Mouse (Mus musculus) spleen, postnatal 36 days (tissue): Measurements from ENCODE around the gene Pdxdc1.

ENCODE experiments used
- DNase-seq, 2 experiments: peaks; one replicate each; pipeline ENCODE4 v3.0.0; 2022; ENCODE audit warnings: low spot score in 2 of 2, mixed read lengths in 1 of 2

Gene Pdxdc1

GRCm38 (mm10) chr16:13883094-13883774 lies 19.7 kb downstream of the Pdxdc1 start:
- DNase-seq = no peak

DNA sequence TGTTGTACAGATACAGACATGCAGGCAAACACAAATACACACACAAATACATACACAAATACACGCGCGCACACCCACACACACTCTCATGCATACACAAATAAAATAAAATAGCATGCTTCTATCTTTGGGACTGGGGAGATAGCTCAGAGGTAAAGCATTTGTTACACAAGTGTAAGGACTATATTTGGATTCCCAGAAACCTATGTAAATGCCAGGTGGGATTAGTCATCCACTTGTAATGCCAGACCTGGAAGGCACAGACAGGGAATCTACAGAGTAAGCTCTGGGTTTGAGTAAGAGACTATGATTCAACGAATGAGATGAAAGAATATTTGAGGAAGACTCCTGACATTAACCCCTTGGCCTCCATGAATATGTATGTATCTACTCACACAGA lies 27.4 kb downstream of the Pdxdc1 start:
- no peak for DNase-seq

GRCm38 (mm10) chr16:13867910-13868514 lies 34.9 kb downstream of the Pdxdc1 start:
- no peak for DNase-seq

GRCm38 (mm10) chr16:13867406-13867805 lies 35.5 kb downstream of the Pdxdc1 start:
- DNase-seq = peak in 1 of 2 experiments; percentile 7

GRCm38 (mm10) chr16:13866616-13867015 lies 36.3 kb downstream of the Pdxdc1 start:
- DNase-seq = no peak

- no peak for DNase-seq
Observed at GRCm38 (mm10) chr16:13866076-13866475, 36.9 kb downstream of the Pdxdc1 start.

DNA sequence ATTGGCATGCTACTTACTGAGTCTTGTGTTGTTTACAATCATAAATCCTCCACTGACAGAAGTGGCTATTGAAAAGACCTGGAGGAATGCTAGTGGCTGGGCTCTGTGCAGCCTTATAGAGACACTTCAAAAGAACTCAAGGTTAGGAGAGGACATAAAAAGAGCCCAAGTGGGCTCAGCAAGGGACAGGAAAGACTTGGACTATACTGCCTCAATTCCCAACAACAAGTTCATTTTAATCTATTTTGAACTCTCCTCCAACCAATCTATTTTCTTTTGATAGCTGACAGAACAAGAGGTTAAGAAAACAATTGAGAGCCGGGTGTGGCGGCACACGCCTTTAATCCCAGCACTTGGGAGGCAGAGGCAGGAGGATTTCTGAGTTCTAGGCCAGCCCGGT lies 49.0 kb downstream of the Pdxdc1 start:
- no peak for DNase-seq

DNA sequence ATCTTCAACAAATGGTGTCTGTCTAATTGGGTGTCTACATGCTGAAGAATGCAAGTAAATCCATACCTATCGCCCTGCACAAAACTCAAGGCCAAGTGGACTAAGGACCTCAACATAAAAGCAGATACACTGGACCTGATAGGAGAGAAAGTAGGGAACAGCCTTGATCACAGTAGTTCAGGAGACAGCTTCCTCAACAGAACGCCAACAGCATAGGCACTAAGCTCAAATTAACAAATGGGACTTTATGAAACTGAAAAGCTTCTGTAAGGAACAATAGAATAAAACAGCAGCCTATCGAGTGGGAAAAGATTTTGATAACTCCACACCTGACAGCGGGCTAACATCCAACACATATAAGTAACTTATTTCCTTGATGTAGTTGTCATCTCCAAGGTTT lies 51.5 kb downstream of the Pdxdc1 start:
- no peak for DNase-seq

- DNase-seq = peak; percentile 27 to 54
Observed at GRCm38 (mm10) chr16:13848310-13848709, 54.6 kb downstream of the Pdxdc1 start.

- DNase-seq = no peak
Observed at GRCm38 (mm10) chr16:13846675-13847074, 56.3 kb downstream of the Pdxdc1 start.

DNA sequence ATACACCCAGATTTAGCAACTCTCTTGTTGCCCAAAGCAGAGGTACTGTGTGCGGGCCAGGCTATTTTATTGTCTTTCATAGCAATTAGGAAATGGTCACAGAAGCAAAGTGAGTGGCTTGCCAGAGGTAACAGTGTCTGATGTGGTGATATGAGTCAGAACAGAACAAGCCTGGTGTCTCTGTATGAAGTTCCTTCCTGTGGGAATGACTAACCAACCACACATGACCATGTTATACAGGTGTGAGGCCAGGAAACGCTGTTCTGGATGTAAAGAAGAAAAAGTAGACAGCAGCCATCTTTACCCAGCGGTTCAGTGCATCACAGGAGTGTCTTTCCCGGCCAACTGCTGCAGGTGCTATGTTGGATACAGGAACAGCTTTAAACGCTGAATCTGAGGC lies 57.9 kb downstream of the Pdxdc1 start:
- no peak for DNase-seq

DNA sequence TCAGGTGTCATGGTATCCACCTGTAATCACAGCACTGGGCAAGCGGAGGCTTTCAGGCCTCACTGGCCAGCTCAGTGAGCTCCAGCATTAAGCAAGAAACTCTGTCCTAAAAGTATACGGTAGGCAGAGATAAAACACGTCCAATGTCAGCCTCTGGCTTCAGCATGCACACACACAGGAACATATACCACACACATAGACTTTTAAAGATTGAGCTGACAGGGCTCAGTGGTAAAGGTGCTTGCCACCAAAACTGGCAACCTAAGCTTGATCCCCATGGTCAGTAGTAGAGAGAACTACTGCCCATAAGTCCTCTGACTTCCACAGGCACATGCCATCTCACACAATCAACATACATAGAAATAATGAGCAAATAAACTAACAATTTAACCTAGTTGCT lies 62.0 kb downstream of the Pdxdc1 start:
- DNase-seq = no peak

DNA sequence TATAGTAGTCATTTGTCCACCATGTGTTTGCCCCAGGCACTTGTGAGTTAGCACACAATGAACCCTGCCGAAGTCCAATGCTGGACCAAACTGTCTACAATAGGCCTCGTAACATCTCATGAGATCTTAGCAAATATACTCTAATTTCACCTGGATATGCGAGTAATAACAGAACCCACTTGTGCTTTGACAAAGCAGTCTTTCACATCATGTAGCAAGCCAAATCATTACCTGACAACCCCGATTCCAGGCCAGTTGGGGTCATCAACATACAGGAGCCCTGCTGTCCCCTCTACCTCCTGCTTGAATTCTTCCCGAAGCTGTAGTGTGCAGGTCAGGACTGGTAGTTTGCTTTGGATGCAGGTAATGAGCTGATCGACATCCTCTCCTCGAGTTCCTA lies 62.9 kb downstream of the Pdxdc1 start:
- no peak for DNase-seq

- no peak for DNase-seq
Observed at GRCm38 (mm10) chr16:13834382-13834781, 68.5 kb downstream of the Pdxdc1 start.

- no peak for DNase-seq
Observed at GRCm38 (mm10) chr16:13831606-13832005, 71.3 kb downstream of the Pdxdc1 start.

DNA sequence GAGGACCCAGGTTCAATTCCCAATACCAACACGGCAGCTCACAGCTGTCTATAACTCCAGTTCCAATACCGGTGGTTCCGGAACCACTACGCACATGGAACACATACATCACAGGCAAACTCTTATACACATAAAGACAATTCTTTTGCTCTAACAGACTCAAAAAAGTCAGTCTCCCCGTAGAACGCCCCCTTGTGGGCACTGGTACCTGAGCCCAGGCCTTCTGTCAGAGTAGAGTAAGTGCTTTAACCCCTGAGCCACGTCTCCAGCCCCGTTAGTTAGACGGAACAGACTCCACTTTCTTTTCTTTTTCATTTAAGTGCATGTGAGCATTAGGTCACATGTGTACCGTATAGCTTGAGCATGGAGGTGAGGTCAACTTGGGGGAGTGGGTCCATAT lies 72.5 kb downstream of the Pdxdc1 start:
- DNase-seq = no peak

GRCm38 (mm10) chr16:13826511-13826910 lies 76.4 kb downstream of the Pdxdc1 start:
- DNase-seq = no peak

DNA sequence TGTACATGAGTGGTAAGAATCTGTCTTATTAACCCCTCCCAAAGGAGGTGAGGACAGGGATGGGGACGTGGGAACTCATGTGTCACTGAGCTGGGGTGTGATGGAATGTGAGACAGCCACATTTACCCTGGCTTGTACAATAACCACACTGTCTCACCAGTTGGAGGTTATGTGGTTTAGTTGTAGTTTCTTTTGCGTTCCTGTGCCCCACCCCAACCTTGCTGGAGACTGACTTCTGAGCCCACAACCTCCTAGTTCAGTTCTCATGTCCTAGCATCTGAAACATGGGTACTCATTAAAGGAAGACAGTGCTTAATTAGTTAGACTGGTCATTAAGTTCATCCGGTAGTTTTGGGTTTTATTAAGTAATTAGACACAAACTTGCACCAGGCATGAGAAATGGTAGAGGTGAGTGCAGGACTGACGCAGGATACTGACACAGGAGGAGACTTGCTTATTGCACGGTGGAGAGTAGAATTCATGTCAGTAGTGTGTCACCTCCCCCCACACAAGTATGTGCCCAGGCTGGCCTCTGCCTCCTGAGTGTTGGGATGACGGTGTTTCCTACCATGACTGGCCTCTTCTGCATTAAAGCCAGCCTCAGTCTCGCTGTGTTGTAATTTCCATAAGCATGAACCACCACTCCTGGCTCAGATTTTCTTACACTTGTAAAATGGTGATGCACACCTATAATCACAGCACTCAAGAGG lies 77.0 kb downstream of the Pdxdc1 start:
- no peak for DNase-seq

DNA sequence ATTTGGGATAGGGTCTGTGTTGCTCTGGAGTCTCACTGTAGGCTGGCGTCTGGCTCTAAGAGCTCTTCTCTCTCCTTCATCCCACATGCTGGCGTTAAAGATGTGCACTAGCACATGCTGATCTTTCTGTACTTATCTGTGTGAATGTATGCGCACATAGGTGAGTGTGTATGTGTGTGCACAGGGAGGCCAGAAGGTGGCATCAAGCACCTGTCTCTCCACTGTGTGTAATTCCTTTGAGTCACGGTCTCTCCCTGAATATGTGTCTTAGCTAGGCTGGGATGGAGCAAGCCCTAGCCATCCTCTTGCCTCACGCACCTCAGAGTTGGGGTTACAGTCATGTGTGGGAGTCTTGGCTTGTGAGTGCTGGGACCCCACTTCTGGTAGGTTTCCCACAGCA lies 82.2 kb downstream of the Pdxdc1 start:
- DNase-seq = no peak

- DNase-seq = no peak
Observed at GRCm38 (mm10) chr16:13819806-13820500, 83.0 kb downstream of the Pdxdc1 start.

DNA sequence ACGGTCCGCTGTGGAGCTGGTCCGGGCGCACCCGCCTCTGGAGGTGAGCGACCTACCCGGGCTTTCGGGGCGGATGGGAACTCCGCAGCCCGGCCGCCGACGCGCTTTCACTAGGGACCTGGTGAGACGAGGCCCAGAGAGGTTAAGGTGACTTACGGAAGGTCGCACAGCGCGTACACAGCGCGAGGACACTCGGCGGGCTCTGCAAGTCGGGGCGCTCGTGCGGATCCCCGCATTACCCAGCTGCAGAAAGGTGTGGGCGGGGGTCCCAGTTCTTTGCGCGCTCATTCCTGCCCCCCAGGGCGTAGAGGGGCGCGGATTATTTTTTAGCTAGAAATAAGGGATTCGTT lies 83.6 kb downstream of the Pdxdc1 start:
- no peak for DNase-seq

DNA sequence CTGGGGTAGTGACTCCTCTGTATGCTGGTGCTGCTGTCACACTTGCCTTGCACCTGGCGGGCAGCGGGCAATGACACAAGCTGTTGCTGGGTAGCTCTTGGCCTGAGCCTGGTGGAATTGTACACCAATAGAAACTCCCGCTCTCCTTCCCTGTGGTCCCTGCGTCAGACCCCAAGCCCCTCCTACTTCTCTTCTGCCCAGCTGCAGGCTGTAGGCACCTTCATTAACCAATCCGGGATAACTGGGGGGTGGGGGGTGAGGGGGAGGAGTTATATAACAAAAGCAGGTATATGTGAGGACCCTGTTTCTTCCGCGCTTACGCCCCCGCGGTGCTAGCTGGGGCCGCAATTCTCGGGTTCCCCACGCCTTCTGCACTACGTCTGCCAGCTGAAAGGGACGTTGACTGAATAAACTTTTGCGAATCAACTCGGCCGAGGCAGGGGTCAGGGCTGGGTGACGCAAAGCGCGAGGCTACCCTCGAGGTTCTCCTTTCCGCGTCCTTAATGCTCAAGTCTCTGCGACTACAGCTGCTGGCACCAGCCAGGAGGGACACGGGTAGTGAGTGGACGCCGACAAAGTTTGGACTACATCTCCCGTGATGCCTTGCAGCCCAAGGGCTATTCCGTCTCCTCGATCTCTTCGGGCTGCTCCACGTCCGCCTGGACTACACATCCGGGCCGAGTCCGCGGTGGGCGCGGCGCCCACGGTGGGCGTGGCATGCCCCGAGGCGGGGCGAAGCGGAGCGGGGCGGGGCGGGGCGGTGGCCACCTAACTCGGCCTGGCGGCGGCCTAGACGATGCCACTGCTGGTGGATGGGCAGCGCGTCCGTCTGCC lies 84.2 kb downstream of the Pdxdc1 start, which contains the start of gene Ntan1:
Gene Ntan1, plus strand, starts transcription at position 286 of the 834 bp plus-strand sequence.
- peak; percentile 95 to 96 for DNase-seq
